Mouse (Mus musculus) CH12.LX (cell line): ENCODE measurements around the gene Hist1h4f. TPM values are rescaled to one million over a fixed set of nuclear protein-coding genes. Genes with fewer than 3 reads are reported as not detected.
"Not testable (repeated sequence)": the region's sequence is repeated elsewhere in the genome, so short reads cannot be mapped to it uniquely, and the experiment has no call there.

Experiments used
- DNase-seq: peaks from one replicate; pipeline ENCODE4 v3.0.0-alpha.2; 2013; ENCODE audit errors: extremely low read depth
- H3K27ac ChIP-seq: 2 replicates; pipeline ENCODE4 v1.5.1; 2012; ENCODE audit warnings: low read depth, mild to moderate bottlenecking, control low read depth, moderate library complexity; ENCODE audit not compliant: insufficient read depth
- H3K27me3 ChIP-seq: replicated peaks from 2 replicates; pipeline ENCODE3; 2012; ENCODE audit warnings: inconsistent platforms
- H3K36me3 ChIP-seq, 2 experiments: replicated peaks in 1 of 2; 2 replicates each; pipeline versions ENCODE3 to v1.6.1; 2012; ENCODE audit warnings: inconsistent platforms in 1 of 2, low read length in 1 of 2, mild to moderate bottlenecking in 1 of 2, mixed read lengths in 1 of 2, moderate library complexity in 1 of 2; ENCODE audit not compliant: control insufficient read depth in 1 of 2, insufficient read depth in 1 of 2
- H3K4me1 ChIP-seq, 2 experiments: 2 replicates each; pipeline ENCODE4 v1.6.1; 2012; ENCODE audit warnings: inconsistent platforms in 1 of 2, moderate library complexity in 1 of 2; ENCODE audit not compliant: insufficient read depth in 2 of 2, control insufficient read depth in 1 of 2
- H3K4me2 ChIP-seq: 2 replicates; pipeline ENCODE4 v1.6.1; 2012; ENCODE audit warnings: low read depth, mild to moderate bottlenecking, control low read depth; ENCODE audit not compliant: poor library complexity, insufficient read depth, severe bottlenecking
- H3K4me3 ChIP-seq, 3 experiments: fragments of 150-350 bp in 1 of 3; sonication (generic) in 1 of 3; replicated peaks in 1 of 3; 2 replicates each; pipeline versions ENCODE3 to v1.5.1; 2011 to 2012; ENCODE audit warnings: low read depth in 2 of 3, low read length in 2 of 3, mild to moderate bottlenecking in 2 of 3, moderate library complexity in 2 of 3, control low read depth in 1 of 3, improper control_type of control experiment in 1 of 3, inconsistent platforms in 1 of 3, mixed read lengths in 1 of 3; ENCODE audit not compliant: poor library complexity in 1 of 3
- H3K79me2 ChIP-seq: replicated peaks from 2 replicates; pipeline ENCODE4 v1.6.1; 2012; ENCODE audit warnings: mild to moderate bottlenecking, moderate library complexity; ENCODE audit not compliant: control insufficient read depth, poor library complexity, insufficient read depth, severe bottlenecking; ENCODE audit errors: extremely low read depth
- H3K9ac ChIP-seq: 2 replicates; pipeline ENCODE4 v1.6.1; 2012; ENCODE audit warnings: low read depth, mild to moderate bottlenecking, control low read depth, moderate library complexity; ENCODE audit not compliant: insufficient read depth
- H3K9me3 ChIP-seq: replicated peaks from 2 replicates; pipeline ENCODE3; 2012; ENCODE audit warnings: low read length, inconsistent platforms, mixed read lengths
- BHLHE40 ChIP-seq: IDR thresholded peaks from 2 replicates; pipeline ENCODE4 v1.6.1; 2011; ENCODE audit warnings: mild to moderate bottlenecking, low read depth, low read length, improper control_type of control experiment
- CHD1 ChIP-seq: IDR thresholded peaks from 2 replicates; pipeline ENCODE4 v1.6.1; 2012; ENCODE audit warnings: low read depth, low read length, improper control_type of control experiment, inconsistent platforms
- CTCF ChIP-seq, 2 experiments: IDR thresholded peaks in 1 of 2; conservative IDR thresholded peaks in 1 of 2; 2 replicates each; pipeline ENCODE4 v1.5.1; 2011 to 2012; ENCODE audit warnings: low read depth in 2 of 2, low read length in 2 of 2, improper control_type of control experiment in 1 of 2, inconsistent platforms in 1 of 2, mild to moderate bottlenecking in 1 of 2, moderate library complexity in 1 of 2
- E2F4 ChIP-seq: IDR thresholded peaks from 2 replicates; pipeline ENCODE4 v1.6.1; 2011; ENCODE audit warnings: low read depth, low read length, improper control_type of control experiment; ENCODE audit not compliant: insufficient replicate concordance
- ELF1 ChIP-seq: IDR thresholded peaks from 2 replicates; pipeline ENCODE4 v1.6.1; 2014; ENCODE audit warnings: low read depth, mild to moderate bottlenecking, inconsistent platforms, low read length, improper control_type of control experiment
- ETS1 ChIP-seq: conservative IDR thresholded peaks from 2 replicates; pipeline ENCODE4 v1.6.1; 2012; ENCODE audit warnings: low read depth, mild to moderate bottlenecking, inconsistent platforms, low read length, improper control_type of control experiment, moderate library complexity
- HCFC1 ChIP-seq: IDR thresholded peaks from 2 replicates; pipeline ENCODE4 v1.6.1; 2012; ENCODE audit warnings: low read depth, mild to moderate bottlenecking, inconsistent platforms, low read length, improper control_type of control experiment
- IRF4 ChIP-seq: IDR thresholded peaks from 2 replicates; pipeline ENCODE4 v1.6.1; 2014; ENCODE audit warnings: low read depth, mild to moderate bottlenecking, inconsistent platforms, low read length, improper control_type of control experiment
- JUN ChIP-seq: IDR thresholded peaks from 2 replicates; pipeline ENCODE4 v1.6.1; 2011; ENCODE audit warnings: low read depth, mild to moderate bottlenecking, low read length, improper control_type of control experiment, moderate library complexity; ENCODE audit not compliant: insufficient read depth
- JUND ChIP-seq: conservative IDR thresholded peaks from 2 replicates; pipeline ENCODE4 v1.6.1; 2011; ENCODE audit warnings: low read depth, low read length, improper control_type of control experiment
- KAT2A ChIP-seq: IDR thresholded peaks from 2 replicates; pipeline ENCODE4 v1.6.1; 2012; ENCODE audit warnings: low read length, improper control_type of control experiment, inconsistent platforms; ENCODE audit not compliant: insufficient replicate concordance
- MAFK ChIP-seq: IDR thresholded peaks from 2 replicates; pipeline ENCODE4 v1.6.1; 2011; ENCODE audit warnings: low read length, improper control_type of control experiment; ENCODE audit not compliant: insufficient replicate concordance
- MAX ChIP-seq: IDR thresholded peaks from 2 replicates; pipeline ENCODE4 v1.6.1; 2011; ENCODE audit warnings: low read length, improper control_type of control experiment
- MEF2A ChIP-seq: IDR thresholded peaks from 2 replicates; pipeline ENCODE4 v1.6.1; 2014; ENCODE audit warnings: low read depth, mild to moderate bottlenecking, inconsistent platforms, low read length, improper control_type of control experiment, borderline replicate concordance
- MXI1 ChIP-seq: IDR thresholded peaks from 2 replicates; pipeline ENCODE4 v1.6.1; 2011; ENCODE audit warnings: mild to moderate bottlenecking, low read depth, low read length, improper control_type of control experiment
- MYC ChIP-seq: IDR thresholded peaks from 2 replicates; pipeline ENCODE4 v1.6.1; 2011; ENCODE audit warnings: low read depth, mild to moderate bottlenecking, improper control_type of control experiment, low read length
- NELFE ChIP-seq: IDR thresholded peaks from 2 replicates; pipeline ENCODE4 v1.6.1; 2011; ENCODE audit warnings: low read depth, low read length, improper control_type of control experiment
- POLR2A ChIP-seq: IDR thresholded peaks from 2 replicates; pipeline ENCODE4 v1.6.1; 2011; ENCODE audit warnings: low read depth, mild to moderate bottlenecking, improper control_type of control experiment, low read length
- POLR2AphosphoS2 ChIP-seq: IDR thresholded peaks from 2 replicates; pipeline ENCODE4 v1.6.1; 2011; ENCODE audit warnings: low read depth, low read length, improper control_type of control experiment
- RCOR1 ChIP-seq: conservative IDR thresholded peaks from 2 replicates; pipeline ENCODE4 v1.6.1; 2012; ENCODE audit warnings: low read depth, mild to moderate bottlenecking, inconsistent platforms, low read length, improper control_type of control experiment
- SIN3A ChIP-seq: IDR thresholded peaks from 2 replicates; pipeline ENCODE4 v1.6.1; 2012; ENCODE audit warnings: low read length, improper control_type of control experiment, inconsistent platforms
- TBP ChIP-seq: conservative IDR thresholded peaks from 2 replicates; pipeline ENCODE4 v1.6.1; 2011; ENCODE audit warnings: low read depth, low read length, improper control_type of control experiment
- TCF12 ChIP-seq: IDR thresholded peaks from 2 replicates; pipeline ENCODE4 v1.6.1; 2014; ENCODE audit warnings: low read depth, mild to moderate bottlenecking, inconsistent platforms, low read length, improper control_type of control experiment
- UBTF ChIP-seq: IDR thresholded peaks from 2 replicates; pipeline ENCODE4 v1.6.1; 2012; ENCODE audit warnings: low read depth, mild to moderate bottlenecking, inconsistent platforms, low read length, improper control_type of control experiment, moderate library complexity
- ZMIZ1 ChIP-seq: IDR thresholded peaks from 2 replicates; pipeline ENCODE4 v1.6.1; 2012; ENCODE audit warnings: low read depth, mild to moderate bottlenecking, inconsistent platforms, low read length, improper control_type of control experiment
- dilution Hi-C: fragments of 300-500 bp; cut with MboI; formaldehyde crosslinking; loops from 2 replicates; pipeline ENCODE4 v1.14.3; 2020; ENCODE audit warnings: low sequenced_read_pairs; ENCODE audit not compliant: extremely low pct_unique_long_range_greater_than_20kb, extremely low pct_ligation_motif_present
- in situ Hi-C: fragments of 300-500 bp; cut with MboI; formaldehyde crosslinking; loops from 3 replicates; pipeline ENCODE4 v1.14.3; 2019; ENCODE audit warnings: low sequenced_read_pairs, low pct_ligation_motif_present, low pct_unique_long_range_greater_than_20kb, mixed read lengths
- polyA plus RNA-seq: library from polyadenylated mRNA; unstranded; fragments of >175 nt; gene quantifications from 2 replicates; pipeline ENCODE4 v1.2.1, GENCODE M21; 2012; ENCODE audit warnings: low read depth; ENCODE audit not compliant: insufficient read length
- total RNA-seq, 2 experiments: library from RNA; depleted of rRNA; stranded (reverse); fragments of 300-350 nt in 1 of 2; fragments of >200 nt in 1 of 2; gene quantifications; 2 replicates each; pipeline ENCODE4 v1.2.3; 2012 to 2014

The Hist1h4f gene
- total and polyA plus RNA-seq, 3 experiments = 9.0 to 4,902 (median 27.1) TPM

- H3K4me1 ChIP-seq = peaks cover 3 to 27% of the 10 kb centered on the region in 2 experiments; a peak in 2 of 4 replicates
- H3K9ac ChIP-seq = peak within 1 kb of the TSS; percentile 100
- H3K79me2 ChIP-seq, H3K9me3 ChIP-seq, H3K27me3 ChIP-seq, dilution Hi-C loops, H3K36me3 ChIP-seq: not testable (repeated sequence)
- peak within 1 kb of the TSS; percentile 97 for H3K27ac ChIP-seq
- DNase-seq = peak; percentile 98
- TF ChIP-seq ZMIZ1 (peak; percentile 100), E2F4 (peak; percentile 86; the same call in 1 of the 2 replicates), POLR2AphosphoS2 (peak; percentile 98), MXI1 (peak; percentile 61; the same call in 1 of the 2 replicates), ETS1 (0 out of 2 replicates have a peak, but pooled peaks have one; percentile 17), MAFK (0 out of 2 replicates have a peak, but pooled peaks have one; percentile 24), HCFC1 (peak; percentile 80), MAX (0 out of 2 replicates have a peak, but pooled peaks have one; percentile 70), ELF1 (peak; percentile 99), UBTF (peak; percentile 95), TCF12 (peak; percentile 84), BHLHE40 (peak; percentile 41; the same call in 1 of the 2 replicates), SIN3A (peak; percentile 80), POLR2A (peak; percentile 98), IRF4 (peak; percentile 49), TBP (peak; percentile 99), MYC (peak; percentile 25; the same call in 1 of the 2 replicates), KAT2A (0 out of 2 replicates have a peak, but pooled peaks have one; percentile 63), NELFE (peak; percentile 100), JUN (peak; percentile 54), JUND (peak; percentile 60), MEF2A (peak; percentile 62; the same call in 1 of the 2 replicates), CTCF (conservative IDR thresholded peaks at IDR 0.05 in 1 of 2, IDR thresholded peaks at IDR 0.05 in 1 of 2; ENCODE audit: low read depth in 2 of 2, low read length in 2 of 2) (0 out of 4 replicates have a peak, but pooled peaks of 1 of the 2 experiments have one; percentile 0), RCOR1 (0 out of 2 replicates have a peak, but pooled peaks have one; percentile 58), CHD1 (0 out of 2 replicates have a peak, but pooled peaks have one; percentile 33)
- in situ Hi-C loops = loop anchor here (25.0 kb wide), 1 partner anchor 1825 kb away; the partner anchor contains the start of gene Hist1h4j
- peak within 1 kb of the TSS; percentile 99 for H3K4me2 ChIP-seq
- H3K4me3 ChIP-seq = peak within 1 kb of the TSS; percentile 35 to 58 (median 49)
Observed at GRCm38 (mm10) chr13:23561883-23562659, 10.6 kb upstream of the Hist1h4f start, which contains the start of gene Hist1h3e. Gene Hist1h3e, minus strand, starts transcription at chr13:23562369.

- H3K27me3 ChIP-seq, DNase-seq, H3K79me2 ChIP-seq, dilution Hi-C loops, H3K36me3 ChIP-seq, H3K4me2 ChIP-seq, H3K9me3 ChIP-seq: not testable (repeated sequence)
- peak overlapping the region; percentile 60; the same call in 1 of the 2 replicates for H3K9ac ChIP-seq
- in situ Hi-C loops = loop anchor here (25.0 kb wide), 1 partner anchor 1824 kb away; the partner anchor contains the start of gene Hist1h4j
- H3K27ac ChIP-seq = peak overlapping the region; percentile 71
- H3K4me3 ChIP-seq = peak overlapping the region in 2 of 3 experiments; percentile 34 to 36
- H3K4me1 ChIP-seq = peaks cover 3 to 30% of the 10 kb centered on the region in 2 experiments; a peak in 2 of 4 replicates
Observed at GRCm38 (mm10) chr13:23561531-23561882, 10.1 kb upstream of the Hist1h4f start.
